Mouse (Mus musculus): ENCODE measurements around the gene Fbxl8.

DNA sequence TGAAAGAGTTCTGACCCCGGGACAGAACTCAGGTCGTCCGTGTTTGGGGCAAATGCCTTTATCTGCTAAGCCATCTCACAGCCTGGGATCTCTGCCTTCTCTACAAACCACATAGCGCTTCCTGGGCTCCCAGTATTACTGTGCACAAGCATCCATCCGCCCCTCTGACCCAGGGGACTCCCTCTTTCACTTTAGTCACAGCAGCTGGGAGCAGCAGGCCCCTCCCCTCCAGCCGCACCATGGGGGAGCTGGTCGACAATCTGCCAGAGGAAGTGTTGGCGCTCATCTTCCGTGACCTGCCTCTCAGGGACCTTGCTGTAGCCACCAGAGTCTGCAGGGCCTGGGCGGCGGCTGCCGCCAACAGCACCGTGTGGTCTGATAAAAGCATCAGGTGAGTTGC is 2.3 kb downstream of the Fbxl8 start:
- TF ChIP-seq MAZ (IDR thresholded peaks at IDR 0.05; ENCODE audit: low read depth, low read length) (0 out of 2 replicates have a peak, but pooled peaks have one; percentile 50), EP300 (IDR thresholded peaks at IDR 0.05; ENCODE audit: low read length) (peak; percentile 51; the same call in 1 of the 2 replicates)

Measured in CH12.LX (cell line).